8 mouse cellular contexts compared by ENCODE assay signal in the genomic region with DNA sequence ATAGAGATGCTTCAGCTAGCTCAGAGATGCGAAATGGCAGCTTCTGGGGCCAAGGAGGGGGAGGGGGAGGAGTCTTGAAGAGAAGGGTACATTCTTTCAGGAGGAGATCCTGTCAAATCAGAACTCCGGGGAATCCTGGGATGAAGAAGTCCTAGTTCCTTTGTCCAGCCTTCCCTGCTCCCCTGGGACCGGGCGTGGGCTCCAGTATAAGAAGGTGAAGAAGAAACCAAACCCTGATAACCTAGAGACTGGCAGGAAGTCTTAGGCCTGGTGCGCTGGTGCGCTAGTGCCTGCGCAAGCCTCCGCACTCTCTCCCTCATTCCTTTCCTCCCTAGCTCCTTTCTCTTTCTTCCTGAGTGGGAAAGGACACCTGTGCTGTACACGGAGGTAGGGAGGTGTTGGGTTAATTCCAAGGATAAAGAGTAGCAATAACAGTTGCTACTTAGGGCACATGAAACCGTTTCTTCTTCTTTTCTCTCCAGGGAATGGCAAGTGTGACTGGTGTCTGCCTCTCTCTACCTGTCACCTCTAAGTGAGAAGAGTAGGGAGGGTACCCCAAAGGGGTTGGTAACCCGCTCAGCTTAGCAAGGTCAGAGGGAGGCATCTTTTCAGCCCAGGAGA. TPM values are rescaled to one million over a fixed set of nuclear protein-coding genes. Genes with fewer than 3 reads are reported as not detected.
A peak's percentile ranks its signal among the peaks of the same experiment; 100 is the strongest.
DNase-seq lines count a peak whose midpoint lies in the region; ATAC-seq and TF ChIP-seq lines count a peak whose summit lies in the region.

No protein-coding gene starts in this region.

- H3K27me3 ChIP-seq in lung, embryonic 14.5 days (ENCODE audit: insufficient read depth, low read length) = no peaks in the 10 kb centered on the region
- H3K27me3 ChIP-seq in embryonic facial prominence, embryonic 11.5 days (ENCODE audit: control insufficient read depth, insufficient read depth, low read length) = peaks cover 8% of the 10 kb centered on the region; the same call in 1 of the 2 replicates
- no peaks in the 10 kb centered on the region for H3K27me3 ChIP-seq in intestine, postnatal 0 days (replicated peaks; ENCODE audit: control insufficient read depth, insufficient read depth, low read length)

- peaks cover 17% of the 10 kb centered on the region for H3K36me3 ChIP-seq in lung, embryonic 14.5 days (ENCODE audit: insufficient read depth)
- no peaks in the 10 kb centered on the region for H3K36me3 ChIP-seq in embryonic facial prominence, embryonic 11.5 days (replicated peaks; ENCODE audit: control insufficient read depth, insufficient read depth, low read depth, low read length)
- peaks cover 30% of the 10 kb centered on the region for H3K36me3 ChIP-seq in intestine, postnatal 0 days (ENCODE audit: control insufficient read depth, insufficient read depth)

- no peaks in the 10 kb centered on the region for H3K9me3 ChIP-seq in lung, embryonic 14.5 days (ENCODE audit: low read depth, low read length)
- no peaks in the 10 kb centered on the region for H3K9me3 ChIP-seq in embryonic facial prominence, embryonic 11.5 days (replicated peaks; ENCODE audit: control insufficient read depth, low read length)
- H3K9me3 ChIP-seq in intestine, postnatal 0 days (ENCODE audit: control insufficient read depth) = no peaks in the 10 kb centered on the region

- peak overlapping the region; percentile 82 for H3K4me3 ChIP-seq in lung, embryonic 14.5 days (ENCODE audit: low read depth, low read length)
- peak overlapping the region; percentile 66 for H3K4me3 ChIP-seq in embryonic facial prominence, embryonic 11.5 days (ENCODE audit: low read depth, low read length)
- peak overlapping the region; percentile 92 for H3K4me3 ChIP-seq in intestine, postnatal 0 days (ENCODE audit: low read depth, low read length)

- peak overlapping the region; percentile 78 for H3K9ac ChIP-seq in lung, embryonic 14.5 days
- H3K9ac ChIP-seq in embryonic facial prominence, embryonic 11.5 days (replicated peaks; ENCODE audit: low read length) = peak overlapping the region; percentile 41; the same call in 1 of the 2 replicates
- peak overlapping the region; percentile 78; the same call in 1 of the 2 replicates for H3K9ac ChIP-seq in intestine, postnatal 0 days (ENCODE audit: low read depth, low read length)

- peak overlapping the region; percentile 100 for H3K4me2 ChIP-seq in lung, embryonic 14.5 days
- H3K4me2 ChIP-seq in embryonic facial prominence, embryonic 11.5 days (ENCODE audit: low read depth, low read length) = peak overlapping the region; percentile 100
- peak overlapping the region; percentile 100 for H3K4me2 ChIP-seq in intestine, postnatal 0 days (replicated peaks; ENCODE audit: low read depth)

- TF ChIP-seq CTCF in lung, embryonic 14.5 days (IDR thresholded peaks at IDR 0.05; ENCODE audit: low read depth) = no peak
- TF ChIP-seq CTCF in intestine, postnatal 0 days (IDR thresholded peaks at IDR 0.05; ENCODE audit: low read depth) = no peak

- DNase-seq in lung, embryonic 14.5 days = no peak
- no peak for DNase-seq in lung, adult 18-20 months
- peak; percentile 26 for DNase-seq in embryonic facial prominence, embryonic 11.5 days (ENCODE audit: low spot score)
- DNase-seq in neural tube, embryonic 10.5 days (ENCODE audit: extremely low spot score, low spot score) = peak; percentile 30
- DNase-seq in gastrocnemius, adult 8-10 months (ENCODE audit: low spot score in 2 of 2) = no peak
- DNase-seq in adrenal gland, adult 2 months = no peak
- DNase-seq in layer of hippocampus, postnatal 36 days = no peak

- WGBS in lung, embryonic 14.5 days = 16% methylated on average over 11 of the region's 11 CpGs
- 6% methylated on average over 11 of the region's 11 CpGs for WGBS in embryonic facial prominence, embryonic 11.5 days
- 43% methylated on average over 11 of the region's 11 CpGs for WGBS in intestine, postnatal 0 days

- no peaks in the 10 kb centered on the region for H3K4me1 ChIP-seq in lung, embryonic 14.5 days (ENCODE audit: insufficient read depth)
- H3K4me1 ChIP-seq in embryonic facial prominence, embryonic 11.5 days (ENCODE audit: control insufficient read depth, insufficient read depth, low read length) = no peaks in the 10 kb centered on the region
- H3K4me1 ChIP-seq in intestine, postnatal 0 days (replicated peaks; ENCODE audit: control insufficient read depth, insufficient read depth, low read length) = no peaks in the 10 kb centered on the region

- ATAC-seq in lung, embryonic 14.5 days (ENCODE audit: insufficient read depth) = no peak
- ATAC-seq in embryonic facial prominence, embryonic 11.5 days (replicated peaks; ENCODE audit: insufficient number of reproducible peaks, low FRiP score, low TSS enrichment, low read depth) = no peak
- ATAC-seq in intestine, postnatal 0 days = no peak

- no peak overlapping the region for H3K27ac ChIP-seq in lung, embryonic 14.5 days (ENCODE audit: low read depth)
- no peak overlapping the region for H3K27ac ChIP-seq in embryonic facial prominence, embryonic 11.5 days (replicated peaks; ENCODE audit: low read depth, low read length)
- H3K27ac ChIP-seq in intestine, postnatal 0 days (ENCODE audit: low read depth, low read length) = no peak overlapping the region; the same call in 1 of the 2 replicates

RNA-seq across cellular contexts. Expression of a gene that starts 1.4 kb away (rescaled TPM):
- 21.5 and 23.0 TPM in 2 replicates for polyA plus RNA-seq in lung, embryonic 14.5 days (2014; fragmentation: Nextera tagmentation; extraction: Ambion mirVana)
- polyA plus RNA-seq in embryonic facial prominence, embryonic 11.5 days (2014; fragmentation: Nextera tagmentation; extraction: Ambion mirVana) = 12.5 and 15.8 TPM in 2 replicates
- 11.7 and 12.5 TPM in 2 replicates for polyA plus RNA-seq in intestine, postnatal 0 days (2015; fragmentation: Nextera tagmentation; extraction: Ambion mirVana)
- 10 to 100 TPM; 10.4 to 13.5 (median 13.4) TPM for total RNA-seq in gastrocnemius, adult 8-10 months (2022)
- 10 to 100 TPM; 26.1 to 32.6 TPM for total RNA-seq in adrenal gland, adult 2 months (2021)
- polyA plus RNA-seq in adrenal gland, adult 2 months (2012; rRNA removed) = 52.8 and 59.6 TPM in 2 replicates
- 1 to 10 TPM; 4.5 to 4.7 TPM for total RNA-seq in layer of hippocampus, postnatal 36 days (2021)

RNA-seq across cellular contexts. Expression of a gene that starts 23.4 kb away (rescaled TPM):
- polyA plus RNA-seq in lung, embryonic 14.5 days (2014; fragmentation: Nextera tagmentation; extraction: Ambion mirVana) = 11.0 and 14.5 TPM in 2 replicates
- 13.6 and 15.0 TPM in 2 replicates for polyA plus RNA-seq in embryonic facial prominence, embryonic 11.5 days (2014; fragmentation: Nextera tagmentation; extraction: Ambion mirVana)
- 10.0 and 10.4 TPM in 2 replicates for polyA plus RNA-seq in intestine, postnatal 0 days (2015; fragmentation: Nextera tagmentation; extraction: Ambion mirVana)
- total RNA-seq in gastrocnemius, adult 8-10 months (2022) = 1 to 10 TPM; 5.7 to 7.5 (median 6.7) TPM
- 10 to 100 TPM; 11.7 to 12.3 TPM for total RNA-seq in adrenal gland, adult 2 months (2021)
- 16.0 and 16.3 TPM in 2 replicates for polyA plus RNA-seq in adrenal gland, adult 2 months (2012; rRNA removed)
- total RNA-seq in layer of hippocampus, postnatal 36 days (2021) = 10 to 100 TPM; 14.1 to 14.3 TPM

RNA-seq across cellular contexts. Expression of a gene that starts 24.9 kb away (rescaled TPM):
- 4,697 and 4,895 TPM in 2 replicates for polyA plus RNA-seq in lung, embryonic 14.5 days (2014; fragmentation: Nextera tagmentation; extraction: Ambion mirVana)
- 3,098 and 3,409 TPM in 2 replicates for polyA plus RNA-seq in embryonic facial prominence, embryonic 11.5 days (2014; fragmentation: Nextera tagmentation; extraction: Ambion mirVana)
- 2,426 and 2,428 TPM in 2 replicates for polyA plus RNA-seq in intestine, postnatal 0 days (2015; fragmentation: Nextera tagmentation; extraction: Ambion mirVana)
- total RNA-seq in gastrocnemius, adult 8-10 months (2022) = 1,000 to 10,000 TPM in 2 of 4 experiments, 100 to 1,000 TPM in 2; 907 to 1,327 (median 1,023) TPM
- total RNA-seq in adrenal gland, adult 2 months (2021) = 1,000 to 10,000 TPM; 3,028 to 3,144 TPM
- 1,154 and 1,178 TPM in 2 replicates for polyA plus RNA-seq in adrenal gland, adult 2 months (2012; rRNA removed)
- 1,000 to 10,000 TPM; 1,506 to 1,536 TPM for total RNA-seq in layer of hippocampus, postnatal 36 days (2021)

RNA-seq across cellular contexts. Expression of a gene that starts 25.7 kb away (rescaled TPM):
- 3.0 and 4.4 TPM in 2 replicates for polyA plus RNA-seq in lung, embryonic 14.5 days (2014; fragmentation: Nextera tagmentation; extraction: Ambion mirVana)
- 2.3 and 2.9 TPM in 2 replicates for polyA plus RNA-seq in embryonic facial prominence, embryonic 11.5 days (2014; fragmentation: Nextera tagmentation; extraction: Ambion mirVana)
- polyA plus RNA-seq in intestine, postnatal 0 days (2015; fragmentation: Nextera tagmentation; extraction: Ambion mirVana) = 1.3 and 1.8 TPM in 2 replicates
- 10 to 100 TPM in 2 of 4 experiments, 1 to 10 TPM in 2; 8.7 to 11.7 (median 10.0) TPM for total RNA-seq in gastrocnemius, adult 8-10 months (2022)
- 1 to 10 TPM; 6.2 to 8.3 TPM for total RNA-seq in adrenal gland, adult 2 months (2021)
- 5.1 and 5.7 TPM in 2 replicates for polyA plus RNA-seq in adrenal gland, adult 2 months (2012; rRNA removed)
- 10 to 100 TPM; 16.2 to 19.3 TPM for total RNA-seq in layer of hippocampus, postnatal 36 days (2021)

RNA-seq across cellular contexts. Expression of a gene that starts 30.3 kb away (rescaled TPM):
- polyA plus RNA-seq in lung, embryonic 14.5 days (2014; fragmentation: Nextera tagmentation; extraction: Ambion mirVana) = 1,221 and 1,238 TPM in 2 replicates
- polyA plus RNA-seq in embryonic facial prominence, embryonic 11.5 days (2014; fragmentation: Nextera tagmentation; extraction: Ambion mirVana) = 678 and 740 TPM in 2 replicates
- polyA plus RNA-seq in intestine, postnatal 0 days (2015; fragmentation: Nextera tagmentation; extraction: Ambion mirVana) = 2,493 and 2,543 TPM in 2 replicates
- 100 to 1,000 TPM; 125 to 188 (median 158) TPM for total RNA-seq in gastrocnemius, adult 8-10 months (2022)
- total RNA-seq in adrenal gland, adult 2 months (2021) = 100 to 1,000 TPM; 786 to 985 TPM
- polyA plus RNA-seq in adrenal gland, adult 2 months (2012; rRNA removed) = 324 and 445 TPM in 2 replicates
- total RNA-seq in layer of hippocampus, postnatal 36 days (2021) = 100 to 1,000 TPM; 520 to 569 TPM

Comparison
In these comparisons a context has a peak if more than half of its experiments do, and no peak if none do; other contexts are left out.
1. DNase-seq: peak in embryonic facial prominence, embryonic 11.5 days (single experiment) and neural tube, embryonic 10.5 days (single experiment); none in lung, embryonic 14.5 days (single experiment), lung, adult 18-20 months (0 of 2), gastrocnemius, adult 8-10 months (0 of 2), adrenal gland, adult 2 months (single experiment) and layer of hippocampus, postnatal 36 days (0 of 2).
2. Peak in every context shown above with its lines, with median percentiles within 50 percentile points of each other: H3K4me2 ChIP-seq, H3K4me3 ChIP-seq and H3K9ac ChIP-seq.